Mouse (Mus musculus): ENCODE data around the gene Ccdc153. TPM values are rescaled to one million over a fixed set of nuclear protein-coding genes. Genes with fewer than 3 reads are reported as not detected.
A peak's percentile ranks its signal among the peaks of the same experiment; 100 is the strongest.

Ccdc153 gene
- not detected in 2 replicates for polyA plus RNA-seq (2015; fragmentation: Nextera tagmentation; extraction: Ambion mirVana)

GRCm38 (mm10) chr9:44240399-44240798 is at the start of gene Ccdc153:
TSS of gene Ccdc153 (plus strand) at chr9:44240676.
- Histone ChIP-seq H3K4me2 (ENCODE audit: low read depth, low read length) (no peak within 1 kb of the TSS), H3K27me3 (ENCODE audit: insufficient read depth, low read length) (no peaks in the 10 kb centered on the region), H3K4me3 (ENCODE audit: low read depth, low read length) (no peak within 1 kb of the TSS), H3K9me3 (ENCODE audit: low read length) (no peaks in the 10 kb centered on the region), H3K36me3 (replicated peaks; ENCODE audit: insufficient read depth, low read length) (no peaks in the 10 kb centered on the region), H3K4me1 (ENCODE audit: insufficient read depth) (no peaks in the 10 kb centered on the region), H3K9ac (replicated peaks) (no peak within 1 kb of the TSS), H3K27ac (ENCODE audit: low read depth) (no peak within 1 kb of the TSS)
- ATAC-seq (no peak), DNase-seq (no peak)
- WGBS (ENCODE audit: insufficient replicate concordance), result 52% methylated on average over 2 of the region's 2 CpGs
- TF ChIP-seq CTCF (IDR thresholded peaks at IDR 0.05; ENCODE audit: low read depth) (no peak), EP300 (IDR thresholded peaks at IDR 0.05; ENCODE audit: low read depth) (no peak)

- DNase-seq (no peak), ATAC-seq (no peak)
- Histone ChIP-seq H3K9me3 (ENCODE audit: low read length) (no peaks in the 10 kb centered on the region), H3K9ac (replicated peaks) (no peak overlapping the region), H3K4me2 (ENCODE audit: low read depth, low read length) (no peak overlapping the region), H3K4me1 (ENCODE audit: insufficient read depth) (peaks cover 7% of the 10 kb centered on the region), H3K36me3 (replicated peaks; ENCODE audit: insufficient read depth, low read length) (peaks cover 8% of the 10 kb centered on the region; the same call in 1 of the 2 replicates), H3K27me3 (ENCODE audit: insufficient read depth, low read length) (no peaks in the 10 kb centered on the region), H3K27ac (ENCODE audit: low read depth) (0 out of 2 replicates have a peak overlapping the region, but pooled peaks have one; percentile 11), H3K4me3 (ENCODE audit: low read depth, low read length) (no peak overlapping the region)
- WGBS (ENCODE audit: insufficient replicate concordance), result 57% methylated on average over 3 of the region's 3 CpGs
- TF ChIP-seq EP300 (IDR thresholded peaks at IDR 0.05; ENCODE audit: low read depth), result peak; percentile 61; the same call in 1 of the 2 replicates
- TF ChIP-seq CTCF (IDR thresholded peaks at IDR 0.05; ENCODE audit: low read depth), result no peak
These were observed 49.3 kb upstream of the Ccdc153 start for GRCm38 (mm10) chr9:44191166-44191565.

GRCm38 (mm10) chr9:44192312-44192711 is 48.2 kb upstream of the Ccdc153 start:
- no peaks in the 10 kb centered on the region for H3K9me3 ChIP-seq (ENCODE audit: low read length)
- 69% methylated on average over 3 of the region's 3 CpGs for WGBS (ENCODE audit: insufficient replicate concordance)

GRCm38 (mm10) chr9:44192794-44193193 is 47.7 kb upstream of the Ccdc153 start:
- H3K4me1 ChIP-seq (ENCODE audit: insufficient read depth), result peaks cover 7% of the 10 kb centered on the region
- 89% methylated on average over 5 of the region's 5 CpGs for WGBS (ENCODE audit: insufficient replicate concordance)

More at GRCm38 (mm10) chr9:44192312-44192711, 48.2 kb upstream of the Ccdc153 start:
- Histone ChIP-seq H3K27ac (ENCODE audit: low read depth) (no peak overlapping the region), H3K9ac (replicated peaks) (no peak overlapping the region), H3K27me3 (ENCODE audit: insufficient read depth, low read length) (no peaks in the 10 kb centered on the region), H3K4me1 (ENCODE audit: insufficient read depth) (peaks cover 7% of the 10 kb centered on the region), H3K4me3 (ENCODE audit: low read depth, low read length) (no peak overlapping the region), H3K36me3 (replicated peaks; ENCODE audit: insufficient read depth, low read length) (peaks cover 8% of the 10 kb centered on the region; the same call in 1 of the 2 replicates), H3K4me2 (ENCODE audit: low read depth, low read length) (no peak overlapping the region)
- DNase-seq (no peak), ATAC-seq (no peak)
- no peak for TF ChIP-seq EP300 (IDR thresholded peaks at IDR 0.05; ENCODE audit: low read depth)
- TF ChIP-seq CTCF (IDR thresholded peaks at IDR 0.05; ENCODE audit: low read depth), result no peak

GRCm38 (mm10) chr9:44194000-44194399 is 46.5 kb upstream of the Ccdc153 start:
- H3K4me3 ChIP-seq (ENCODE audit: low read depth, low read length), result no peak overlapping the region
- H3K27me3 ChIP-seq (ENCODE audit: insufficient read depth, low read length), result no peaks in the 10 kb centered on the region
- DNase-seq (no peak), ATAC-seq (no peak)
- H3K9me3 ChIP-seq (ENCODE audit: low read length), result no peaks in the 10 kb centered on the region
- TF ChIP-seq CTCF (IDR thresholded peaks at IDR 0.05; ENCODE audit: low read depth) (no peak), EP300 (IDR thresholded peaks at IDR 0.05; ENCODE audit: low read depth) (no peak)
- no peak overlapping the region for H3K4me2 ChIP-seq (ENCODE audit: low read depth, low read length)
- no peak overlapping the region for H3K27ac ChIP-seq (ENCODE audit: low read depth)
- peaks cover 14% of the 10 kb centered on the region for H3K36me3 ChIP-seq (replicated peaks; ENCODE audit: insufficient read depth, low read length)
- H3K4me1 ChIP-seq (ENCODE audit: insufficient read depth), result peaks cover 7% of the 10 kb centered on the region
- WGBS (ENCODE audit: insufficient replicate concordance), result 20% methylated on average over 1 of the region's 1 CpGs
- no peak overlapping the region for H3K9ac ChIP-seq (replicated peaks)

More at GRCm38 (mm10) chr9:44192794-44193193, 47.7 kb upstream of the Ccdc153 start:
- peaks cover 10% of the 10 kb centered on the region; the same call in 1 of the 2 replicates for H3K36me3 ChIP-seq (replicated peaks; ENCODE audit: insufficient read depth, low read length)
- no peaks in the 10 kb centered on the region for H3K9me3 ChIP-seq (ENCODE audit: low read length)
- H3K4me3 ChIP-seq (ENCODE audit: low read depth, low read length), result no peak overlapping the region
- H3K9ac ChIP-seq (replicated peaks), result no peak overlapping the region
- no peak overlapping the region for H3K4me2 ChIP-seq (ENCODE audit: low read depth, low read length)
- TF ChIP-seq EP300 (IDR thresholded peaks at IDR 0.05; ENCODE audit: low read depth) (no peak), CTCF (IDR thresholded peaks at IDR 0.05; ENCODE audit: low read depth) (no peak)
- H3K27me3 ChIP-seq (ENCODE audit: insufficient read depth, low read length), result no peaks in the 10 kb centered on the region
- DNase-seq (no peak), ATAC-seq (no peak)
- no peak overlapping the region for H3K27ac ChIP-seq (ENCODE audit: low read depth)

GRCm38 (mm10) chr9:44196354-44196753 is 44.1 kb upstream of the Ccdc153 start:
- TF ChIP-seq EP300 (IDR thresholded peaks at IDR 0.05; ENCODE audit: low read depth), result no peak
- no peak for TF ChIP-seq CTCF (IDR thresholded peaks at IDR 0.05; ENCODE audit: low read depth)
- Histone ChIP-seq H3K27ac (ENCODE audit: low read depth) (no peak overlapping the region; the same call in 1 of the 2 replicates), H3K9ac (replicated peaks) (no peak overlapping the region), H3K4me1 (ENCODE audit: insufficient read depth) (peaks cover 7% of the 10 kb centered on the region), H3K27me3 (ENCODE audit: insufficient read depth, low read length) (no peaks in the 10 kb centered on the region), H3K9me3 (ENCODE audit: low read length) (no peaks in the 10 kb centered on the region), H3K4me2 (ENCODE audit: low read depth, low read length) (no peak overlapping the region), H3K36me3 (replicated peaks; ENCODE audit: insufficient read depth, low read length) (peaks cover 31% of the 10 kb centered on the region), H3K4me3 (ENCODE audit: low read depth, low read length) (no peak overlapping the region)
- ATAC-seq (no peak), DNase-seq (no peak)
- 64% methylated on average over 4 of the region's 4 CpGs for WGBS (ENCODE audit: insufficient replicate concordance)
